Mouse (Mus musculus) heart, embryonic 12.5 days (tissue): ENCODE results near the gene Cmtm5. TPM values are rescaled to one million over a fixed set of nuclear protein-coding genes. Genes with fewer than 3 reads are reported as not detected.

Source experiments
- ATAC-seq: fragments of 200-750 bp; cut with Nextera tagmentation; 2 replicates; pipeline ENCODE4 v1.8.0; 2017; ENCODE audit warnings: moderate TSS enrichment, moderate library complexity; ENCODE audit not compliant: insufficient number of reproducible peaks, low FRiP score
- H3K27ac ChIP-seq: fragments of 300-500 bp; sonication (generic); 2 replicates; pipeline ENCODE4 v1.5.1; 2016; ENCODE audit warnings: mild to moderate bottlenecking, moderate library complexity; ENCODE audit not compliant: poor library complexity, severe bottlenecking
- H3K27me3 ChIP-seq: fragments of 300-500 bp; sonication (generic); replicated peaks from 2 replicates; pipeline ENCODE4 v1.6.1; 2016; ENCODE audit warnings: mild to moderate bottlenecking, moderate library complexity
- H3K36me3 ChIP-seq: fragments of 300-500 bp; sonication (generic); 2 replicates; pipeline ENCODE4 v1.6.1; 2016; ENCODE audit warnings: mild to moderate bottlenecking, moderate library complexity
- H3K4me1 ChIP-seq: fragments of 300-500 bp; sonication (generic); replicated peaks from 2 replicates; pipeline ENCODE4 v1.6.1; 2016; ENCODE audit warnings: mild to moderate bottlenecking
- H3K4me2 ChIP-seq: fragments of 300-500 bp; sonication (generic); 2 replicates; pipeline ENCODE4 v1.6.1; 2016; ENCODE audit warnings: mild to moderate bottlenecking, moderate library complexity
- H3K4me3 ChIP-seq: fragments of 300-500 bp; sonication (generic); 2 replicates; pipeline ENCODE4 v1.5.1; 2016; ENCODE audit warnings: mild to moderate bottlenecking
- H3K9ac ChIP-seq: fragments of 300-500 bp; sonication (generic); 2 replicates; pipeline ENCODE4 v1.6.1; 2016; ENCODE audit warnings: mild to moderate bottlenecking, moderate library complexity
- H3K9me3 ChIP-seq: fragments of 300-500 bp; sonication (generic); replicated peaks from 2 replicates; pipeline ENCODE4 v1.6.1; 2016; ENCODE audit warnings: mild to moderate bottlenecking, moderate library complexity
- WGBS: fragments of 180-500 bp; shearing (Covaris S2); methylation state at CpG from one replicate; pipeline ENCODE4 v1.1.7; 2016; 5-methylcytosine and 5-hydroxymethylcytosine counted together
- polyA plus RNA-seq: library from polyadenylated mRNA; unstranded; fragments of >200 nt; fragmentation: Nextera tagmentation; extraction: Ambion mirVana; gene quantifications from 2 replicates; pipeline ENCODE4 v1.2.1, GENCODE M21; 2016

Cmtm5 gene
- polyA plus RNA-seq, 1 experiment from 2014 or later: 0.89 TPM

DNA sequence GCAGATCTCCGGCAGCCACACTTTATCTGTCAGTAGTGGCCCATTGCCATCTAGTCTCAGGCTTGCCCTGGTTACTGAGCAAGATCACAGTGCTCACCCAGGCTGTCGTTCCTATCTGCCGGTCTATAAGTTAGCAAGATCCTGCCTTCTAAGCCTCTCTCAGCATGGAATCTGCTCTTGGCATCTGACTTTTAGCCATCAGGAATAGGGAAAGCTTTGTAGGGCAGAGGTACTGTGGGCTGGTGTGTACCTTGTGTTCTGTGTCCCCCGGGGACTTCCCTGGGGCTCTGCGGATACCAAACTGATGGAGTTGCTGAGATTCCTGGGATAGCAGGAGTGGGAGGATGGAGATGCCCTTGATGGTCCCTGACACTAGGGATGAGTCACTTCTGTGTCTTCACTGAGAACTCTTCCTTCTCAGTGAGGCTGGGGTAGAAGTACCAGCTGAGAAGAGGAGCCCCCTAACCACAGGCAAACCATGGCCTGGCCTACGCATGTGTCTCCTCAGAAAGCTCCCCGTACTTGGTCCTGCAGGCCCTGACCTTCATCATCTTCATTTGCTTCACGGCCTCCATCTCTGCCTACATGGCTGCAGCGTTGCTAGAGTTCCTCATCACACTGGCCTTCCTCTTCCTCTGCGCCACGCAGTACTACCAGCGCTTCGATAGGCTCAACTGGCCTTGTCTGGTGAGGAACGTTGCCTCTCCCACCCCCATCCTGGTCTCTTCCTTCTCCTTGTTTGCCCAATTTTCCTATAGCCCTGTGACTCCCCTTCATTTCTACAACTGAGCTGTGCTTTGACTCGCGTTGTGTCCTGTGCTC lies 1.5 kb downstream of the Cmtm5 start:
- H3K4me3 ChIP-seq: no peak overlapping the region
- H3K9me3 ChIP-seq: no peaks in the 10 kb centered on the region
- no peak overlapping the region; the same call in 1 of the 2 replicates for H3K9ac ChIP-seq
- 0 out of 2 replicates have a peak, but pooled peaks have one; percentile 8 for ATAC-seq
- peaks cover 19% of the 10 kb centered on the region for H3K36me3 ChIP-seq
- H3K27ac ChIP-seq: no peak overlapping the region
- 64% methylated on average over 16 of the region's 16 CpGs for WGBS
- H3K4me2 ChIP-seq: no peak overlapping the region
- peaks cover 17% of the 10 kb centered on the region for H3K4me1 ChIP-seq
- peaks cover 10% of the 10 kb centered on the region; the same call in 1 of the 2 replicates for H3K27me3 ChIP-seq

DNA sequence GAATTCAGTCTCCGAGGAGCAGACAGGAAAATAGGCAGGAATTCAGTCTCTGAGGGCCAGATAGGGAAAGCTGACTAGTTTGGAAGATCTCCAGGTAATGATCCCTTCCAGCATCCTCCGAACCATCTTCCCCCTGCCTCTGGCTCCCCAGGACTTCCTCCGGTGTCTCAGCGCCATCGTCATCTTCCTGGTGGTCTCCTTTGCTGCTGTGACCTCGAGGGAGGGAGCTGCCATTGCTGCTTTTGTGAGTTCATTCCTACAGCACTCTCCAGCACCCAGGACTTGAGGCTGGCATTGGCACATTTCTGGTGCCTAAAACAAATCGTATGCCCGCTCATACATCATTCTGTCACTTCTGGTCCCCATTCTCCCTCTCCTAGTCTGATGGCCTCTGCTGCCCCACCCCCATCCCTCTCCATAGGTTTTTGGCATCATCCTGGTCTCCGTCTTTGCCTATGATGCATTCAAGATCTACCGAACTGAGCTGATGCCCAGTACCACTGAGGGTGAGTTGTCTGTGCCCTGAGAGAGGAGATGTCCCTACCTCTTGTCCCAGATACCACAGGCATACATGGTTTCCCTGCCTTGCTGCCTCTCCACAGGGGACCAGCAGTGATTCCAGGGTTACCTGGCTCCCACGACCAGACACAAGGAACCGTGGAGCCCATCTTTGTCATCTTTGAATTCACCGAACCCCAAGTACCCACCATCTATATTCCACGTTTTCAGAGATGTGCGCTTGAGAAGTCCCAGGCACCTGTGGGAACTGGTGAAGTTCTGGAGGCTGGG lies 2.6 kb downstream of the Cmtm5 start:
- Histone ChIP-seq H3K9me3 (no peaks in the 10 kb centered on the region), H3K36me3 (peaks cover 30% of the 10 kb centered on the region), H3K4me3 (no peak overlapping the region), H3K27me3 (peaks cover 10% of the 10 kb centered on the region; the same call in 1 of the 2 replicates), H3K4me2 (no peak overlapping the region), H3K4me1 (peaks cover 12% of the 10 kb centered on the region), H3K9ac (0 out of 2 replicates have a peak overlapping the region, but pooled peaks have one; percentile 13), H3K27ac (peak overlapping the region; percentile 25; the same call in 1 of the 2 replicates)
- WGBS: 57% methylated on average over 15 of the region's 15 CpGs
- ATAC-seq: no peak

DNA sequence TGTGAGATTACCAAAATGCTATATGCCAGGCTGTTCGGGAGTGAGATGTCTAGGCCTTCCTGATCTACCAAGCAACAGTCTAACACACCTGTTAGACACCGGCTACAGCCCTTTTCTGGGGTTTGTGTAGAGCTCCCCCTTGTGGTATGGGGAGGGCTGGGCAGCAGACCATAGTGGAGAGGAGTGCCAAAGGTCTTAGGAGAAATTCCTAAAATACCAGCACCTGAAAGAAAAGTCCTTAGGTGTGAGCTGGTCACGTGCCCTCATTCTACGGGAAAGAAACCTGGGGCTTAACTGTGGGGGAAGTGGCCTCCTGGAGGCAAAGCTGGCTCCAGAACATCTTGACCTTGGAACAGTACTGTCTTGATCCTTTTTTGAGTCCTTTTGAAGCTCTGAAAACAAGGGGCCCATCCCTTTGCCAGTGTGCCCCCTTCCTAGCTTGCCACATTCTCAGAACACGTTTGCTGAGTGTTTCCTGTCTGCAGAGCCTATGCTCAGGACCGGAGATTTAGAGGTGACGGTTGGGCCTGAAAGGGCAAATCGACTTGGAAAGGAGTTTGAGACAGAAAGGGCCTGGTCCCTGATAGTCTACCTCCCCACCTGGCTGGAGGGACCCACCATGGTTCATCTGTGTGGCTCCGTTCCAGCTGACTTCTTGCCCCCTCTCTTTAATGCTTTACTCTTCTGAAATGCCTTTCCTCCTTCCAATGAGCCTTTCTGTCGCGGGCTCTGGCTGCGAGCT lies 3.5 kb downstream of the Cmtm5 start:
- H3K4me2 ChIP-seq: no peak overlapping the region
- ATAC-seq: no peak
- no peaks in the 10 kb centered on the region for H3K9me3 ChIP-seq
- peaks cover 12% of the 10 kb centered on the region for H3K4me1 ChIP-seq
- H3K4me3 ChIP-seq: no peak overlapping the region
- no peak overlapping the region for H3K9ac ChIP-seq
- peaks cover 10% of the 10 kb centered on the region; the same call in 1 of the 2 replicates for H3K27me3 ChIP-seq
- peaks cover 40% of the 10 kb centered on the region for H3K36me3 ChIP-seq
- peak overlapping the region; percentile 62 for H3K27ac ChIP-seq
- whole genome bisulfite sequencing: 39% methylated on average over 12 of the region's 12 CpGs

- no peak overlapping the region for H3K4me3 ChIP-seq
- ATAC-seq: no peak
- 53% methylated on average over 3 of the region's 3 CpGs for WGBS
- H3K9ac ChIP-seq: no peak overlapping the region
- peaks cover 12% of the 10 kb centered on the region for H3K4me1 ChIP-seq
- peak overlapping the region; percentile 62 for H3K27ac ChIP-seq
- H3K9me3 ChIP-seq: no peaks in the 10 kb centered on the region
- peaks cover 7% of the 10 kb centered on the region; the same call in 1 of the 2 replicates for H3K27me3 ChIP-seq
- no peak overlapping the region for H3K4me2 ChIP-seq
- H3K36me3 ChIP-seq: peaks cover 43% of the 10 kb centered on the region
These were observed 4.1 kb downstream of the Cmtm5 start for GRCm38 (mm10) chr14:54940176-54940530.

DNA sequence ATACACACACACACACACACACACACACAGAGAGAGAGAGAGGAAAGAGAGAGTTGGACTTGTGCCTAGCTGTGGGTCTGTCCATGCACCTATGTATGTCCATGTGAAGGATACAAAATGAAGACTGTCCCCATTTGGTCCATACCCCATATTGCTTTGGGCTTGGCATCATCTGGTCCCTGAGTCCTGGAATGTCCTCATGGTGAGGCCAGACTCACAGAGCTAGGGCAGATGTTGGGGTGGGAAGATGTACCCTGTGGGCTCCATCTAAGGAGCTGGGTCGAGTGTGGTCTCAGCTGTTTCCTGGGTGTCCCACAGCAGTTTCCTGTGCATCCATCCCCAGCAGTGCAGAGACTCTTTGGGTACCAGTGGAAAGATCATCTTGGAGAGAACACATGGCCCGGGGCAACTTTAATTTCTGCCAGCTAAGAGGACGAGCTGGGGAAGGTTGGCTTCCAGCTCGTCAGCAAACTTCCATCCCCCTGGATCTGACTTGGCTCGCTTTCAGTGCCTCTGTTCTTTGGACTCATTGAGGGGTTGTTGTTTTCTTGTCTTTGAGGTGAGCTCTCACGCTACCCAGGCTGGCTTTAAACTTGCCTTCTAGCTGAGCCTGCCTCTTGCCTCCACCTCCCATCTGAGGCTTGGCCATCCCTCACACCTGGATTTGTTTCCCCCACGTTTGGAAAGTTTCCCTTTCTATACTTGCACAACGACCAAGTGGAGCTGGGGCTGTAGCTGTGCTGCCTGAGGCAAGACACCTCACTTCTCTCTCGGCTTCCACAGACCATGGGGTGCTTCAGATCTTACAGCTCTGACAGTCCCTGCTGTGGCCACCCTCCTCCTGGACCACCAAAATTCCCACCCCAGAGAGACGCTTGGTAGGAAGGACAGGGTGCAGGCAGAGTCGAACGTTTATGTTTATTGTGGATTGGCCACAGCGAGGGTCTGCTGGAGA lies 5.2 kb downstream of the Cmtm5 start:
- H3K27me3 ChIP-seq: 0 out of 2 replicates have a peak, but pooled peaks cover 3% of the 10 kb centered on the region
- 56% methylated on average over 13 of the region's 13 CpGs for WGBS
- H3K27ac ChIP-seq: peak overlapping the region; percentile 27; the same call in 1 of the 2 replicates
- peaks cover 55% of the 10 kb centered on the region for H3K36me3 ChIP-seq
- H3K4me2 ChIP-seq: no peak overlapping the region
- peaks cover 11% of the 10 kb centered on the region for H3K4me1 ChIP-seq
- H3K9me3 ChIP-seq: no peaks in the 10 kb centered on the region
- 0 out of 2 replicates have a peak overlapping the region, but pooled peaks have one; percentile 25 for H3K9ac ChIP-seq
- H3K4me3 ChIP-seq: no peak overlapping the region
- no peak for ATAC-seq

DNA sequence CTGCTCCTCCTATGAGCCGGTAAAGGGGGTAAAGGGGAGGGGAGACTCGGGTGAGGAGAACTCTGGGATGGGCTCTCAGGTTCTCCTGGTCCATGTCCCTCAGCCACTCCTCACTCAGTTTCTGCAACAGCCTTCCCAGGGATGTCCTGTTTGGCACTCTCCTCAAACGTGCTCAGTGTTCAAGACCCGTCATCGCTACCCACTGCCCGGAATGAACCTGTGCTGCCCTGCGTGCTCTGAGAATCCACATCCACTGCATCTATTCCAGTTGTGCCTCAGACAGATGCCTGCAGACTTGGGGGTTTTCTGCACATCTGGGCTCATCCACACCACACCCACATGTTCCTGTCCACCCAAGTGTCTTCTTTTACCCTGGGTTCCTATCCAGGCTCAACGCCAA lies 6.4 kb downstream of the Cmtm5 start:
- Histone ChIP-seq H3K27me3 (0 out of 2 replicates have a peak, but pooled peaks cover 3% of the 10 kb centered on the region), H3K9ac (no peak overlapping the region), H3K36me3 (peaks cover 66% of the 10 kb centered on the region), H3K4me2 (no peak overlapping the region), H3K9me3 (no peaks in the 10 kb centered on the region), H3K4me3 (no peak overlapping the region), H3K27ac (no peak overlapping the region), H3K4me1 (peaks cover 15% of the 10 kb centered on the region)
- WGBS: 76% methylated on average over 8 of the region's 8 CpGs
- no peak for ATAC-seq

- H3K9me3 ChIP-seq: no peaks in the 10 kb centered on the region
- no peak overlapping the region for H3K4me2 ChIP-seq
- no peak for ATAC-seq
- H3K27ac ChIP-seq: no peak overlapping the region; the same call in 1 of the 2 replicates
- peaks cover 81% of the 10 kb centered on the region for H3K36me3 ChIP-seq
- H3K4me3 ChIP-seq: no peak overlapping the region
- 86% methylated on average over 7 of the region's 7 CpGs for whole genome bisulfite sequencing
- no peak overlapping the region for H3K9ac ChIP-seq
- H3K27me3 ChIP-seq: no peaks in the 10 kb centered on the region
- H3K4me1 ChIP-seq: peaks cover 26% of the 10 kb centered on the region
These were observed 7.9 kb downstream of the Cmtm5 start for GRCm38 (mm10) chr14:54943971-54944370.

- peaks cover 90% of the 10 kb centered on the region for H3K36me3 ChIP-seq
- no peaks in the 10 kb centered on the region for H3K9me3 ChIP-seq
- H3K4me1 ChIP-seq: peaks cover 35% of the 10 kb centered on the region
- peaks cover 6% of the 10 kb centered on the region for H3K27me3 ChIP-seq
- no peak overlapping the region for H3K4me3 ChIP-seq
- H3K9ac ChIP-seq: no peak overlapping the region
- 45% methylated on average over 2 of the region's 2 CpGs for WGBS
- no peak overlapping the region for H3K4me2 ChIP-seq
- ATAC-seq: no peak
- H3K27ac ChIP-seq: no peak overlapping the region
These were observed 8.9 kb downstream of the Cmtm5 start for GRCm38 (mm10) chr14:54944939-54945338.

GRCm38 (mm10) chr14:54945975-54946704 lies 10.1 kb downstream of the Cmtm5 start:
- no peak for ATAC-seq
- peak overlapping the region; percentile 18; the same call in 1 of the 2 replicates for H3K27ac ChIP-seq
- 42% methylated on average over 19 of the region's 19 CpGs for WGBS
- no peak overlapping the region for H3K4me3 ChIP-seq
- H3K27me3 ChIP-seq: peaks cover 8% of the 10 kb centered on the region
- H3K36me3 ChIP-seq: peaks cover 96% of the 10 kb centered on the region
- H3K4me2 ChIP-seq: no peak overlapping the region
- H3K9me3 ChIP-seq: no peaks in the 10 kb centered on the region
- H3K9ac ChIP-seq: no peak overlapping the region
- H3K4me1 ChIP-seq: peaks cover 37% of the 10 kb centered on the region
